Mouse (Mus musculus) CH12.LX (cell line): Measurements from ENCODE around the gene E130114P18Rik. TPM values are rescaled to one million over a fixed set of nuclear protein-coding genes. Genes with fewer than 3 reads are reported as not detected.

Experiments used
- DNase-seq: peaks from one replicate; pipeline ENCODE4 v3.0.0-alpha.2; 2013; ENCODE audit errors: extremely low read depth
- H3K27ac ChIP-seq: 2 replicates; pipeline ENCODE4 v1.5.1; 2012; ENCODE audit warnings: low read depth, mild to moderate bottlenecking, control low read depth, moderate library complexity; ENCODE audit not compliant: insufficient read depth
- H3K27me3 ChIP-seq: replicated peaks from 2 replicates; pipeline ENCODE3; 2012; ENCODE audit warnings: inconsistent platforms
- H3K36me3 ChIP-seq, 2 experiments: replicated peaks in 1 of 2; 2 replicates each; pipeline versions ENCODE3 to v1.6.1; 2012; ENCODE audit warnings: inconsistent platforms in 1 of 2, low read length in 1 of 2, mild to moderate bottlenecking in 1 of 2, mixed read lengths in 1 of 2, moderate library complexity in 1 of 2; ENCODE audit not compliant: control insufficient read depth in 1 of 2, insufficient read depth in 1 of 2
- H3K4me1 ChIP-seq, 2 experiments: 2 replicates each; pipeline ENCODE4 v1.6.1; 2012; ENCODE audit warnings: inconsistent platforms in 1 of 2, moderate library complexity in 1 of 2; ENCODE audit not compliant: insufficient read depth in 2 of 2, control insufficient read depth in 1 of 2
- H3K4me2 ChIP-seq: 2 replicates; pipeline ENCODE4 v1.6.1; 2012; ENCODE audit warnings: low read depth, mild to moderate bottlenecking, control low read depth; ENCODE audit not compliant: poor library complexity, insufficient read depth, severe bottlenecking
- H3K4me3 ChIP-seq, 3 experiments: fragments of 150-350 bp in 1 of 3; sonication (generic) in 1 of 3; replicated peaks in 1 of 3; 2 replicates each; pipeline versions ENCODE3 to v1.5.1; 2011 to 2012; ENCODE audit warnings: low read depth in 2 of 3, low read length in 2 of 3, mild to moderate bottlenecking in 2 of 3, moderate library complexity in 2 of 3, control low read depth in 1 of 3, improper control_type of control experiment in 1 of 3, inconsistent platforms in 1 of 3, mixed read lengths in 1 of 3; ENCODE audit not compliant: poor library complexity in 1 of 3
- H3K79me2 ChIP-seq: replicated peaks from 2 replicates; pipeline ENCODE4 v1.6.1; 2012; ENCODE audit warnings: mild to moderate bottlenecking, moderate library complexity; ENCODE audit not compliant: control insufficient read depth, poor library complexity, insufficient read depth, severe bottlenecking; ENCODE audit errors: extremely low read depth
- H3K9ac ChIP-seq: 2 replicates; pipeline ENCODE4 v1.6.1; 2012; ENCODE audit warnings: low read depth, mild to moderate bottlenecking, control low read depth, moderate library complexity; ENCODE audit not compliant: insufficient read depth
- H3K9me3 ChIP-seq: replicated peaks from 2 replicates; pipeline ENCODE3; 2012; ENCODE audit warnings: low read length, inconsistent platforms, mixed read lengths
- BHLHE40 ChIP-seq: IDR thresholded peaks from 2 replicates; pipeline ENCODE4 v1.6.1; 2011; ENCODE audit warnings: mild to moderate bottlenecking, low read depth, low read length, improper control_type of control experiment
- CHD1 ChIP-seq: IDR thresholded peaks from 2 replicates; pipeline ENCODE4 v1.6.1; 2012; ENCODE audit warnings: low read depth, low read length, improper control_type of control experiment, inconsistent platforms
- CHD2 ChIP-seq: IDR thresholded peaks from 2 replicates; pipeline ENCODE4 v1.6.1; 2011; ENCODE audit warnings: low read length, improper control_type of control experiment
- ELF1 ChIP-seq: IDR thresholded peaks from 2 replicates; pipeline ENCODE4 v1.6.1; 2014; ENCODE audit warnings: low read depth, mild to moderate bottlenecking, inconsistent platforms, low read length, improper control_type of control experiment
- EP300 ChIP-seq: IDR thresholded peaks from 2 replicates; pipeline ENCODE4 v1.6.1; 2011; ENCODE audit warnings: low read length, improper control_type of control experiment
- ETS1 ChIP-seq: conservative IDR thresholded peaks from 2 replicates; pipeline ENCODE4 v1.6.1; 2012; ENCODE audit warnings: low read depth, mild to moderate bottlenecking, inconsistent platforms, low read length, improper control_type of control experiment, moderate library complexity
- GABPA ChIP-seq: IDR thresholded peaks from 2 replicates; pipeline ENCODE4 v1.6.1; 2012; ENCODE audit warnings: low read depth, low read length, improper control_type of control experiment, inconsistent platforms; ENCODE audit not compliant: insufficient replicate concordance
- HCFC1 ChIP-seq: IDR thresholded peaks from 2 replicates; pipeline ENCODE4 v1.6.1; 2012; ENCODE audit warnings: low read depth, mild to moderate bottlenecking, inconsistent platforms, low read length, improper control_type of control experiment
- IRF4 ChIP-seq: IDR thresholded peaks from 2 replicates; pipeline ENCODE4 v1.6.1; 2014; ENCODE audit warnings: low read depth, mild to moderate bottlenecking, inconsistent platforms, low read length, improper control_type of control experiment
- JUND ChIP-seq: conservative IDR thresholded peaks from 2 replicates; pipeline ENCODE4 v1.6.1; 2011; ENCODE audit warnings: low read depth, low read length, improper control_type of control experiment
- MAFK ChIP-seq: IDR thresholded peaks from 2 replicates; pipeline ENCODE4 v1.6.1; 2011; ENCODE audit warnings: low read length, improper control_type of control experiment; ENCODE audit not compliant: insufficient replicate concordance
- MAX ChIP-seq: IDR thresholded peaks from 2 replicates; pipeline ENCODE4 v1.6.1; 2011; ENCODE audit warnings: low read length, improper control_type of control experiment
- MAZ ChIP-seq: IDR thresholded peaks from 2 replicates; pipeline ENCODE4 v1.6.1; 2012; ENCODE audit warnings: low read depth, mild to moderate bottlenecking, inconsistent platforms, low read length, improper control_type of control experiment, moderate library complexity
- MEF2A ChIP-seq: IDR thresholded peaks from 2 replicates; pipeline ENCODE4 v1.6.1; 2014; ENCODE audit warnings: low read depth, mild to moderate bottlenecking, inconsistent platforms, low read length, improper control_type of control experiment, borderline replicate concordance
- POLR2AphosphoS2 ChIP-seq: IDR thresholded peaks from 2 replicates; pipeline ENCODE4 v1.6.1; 2011; ENCODE audit warnings: low read depth, low read length, improper control_type of control experiment
- RCOR1 ChIP-seq: conservative IDR thresholded peaks from 2 replicates; pipeline ENCODE4 v1.6.1; 2012; ENCODE audit warnings: low read depth, mild to moderate bottlenecking, inconsistent platforms, low read length, improper control_type of control experiment
- TBP ChIP-seq: conservative IDR thresholded peaks from 2 replicates; pipeline ENCODE4 v1.6.1; 2011; ENCODE audit warnings: low read depth, low read length, improper control_type of control experiment
- USF1 ChIP-seq: IDR thresholded peaks from 2 replicates; pipeline ENCODE4 v1.6.1; 2014; ENCODE audit warnings: low read depth, mild to moderate bottlenecking, inconsistent platforms, low read length, improper control_type of control experiment
- ZNF384 ChIP-seq: IDR thresholded peaks from 2 replicates; pipeline ENCODE4 v1.6.1; 2012; ENCODE audit warnings: low read depth, low read length, improper control_type of control experiment, inconsistent platforms
- dilution Hi-C: fragments of 300-500 bp; cut with MboI; formaldehyde crosslinking; loops from 2 replicates; pipeline ENCODE4 v1.14.3; 2020; ENCODE audit warnings: low sequenced_read_pairs; ENCODE audit not compliant: extremely low pct_unique_long_range_greater_than_20kb, extremely low pct_ligation_motif_present
- in situ Hi-C: fragments of 300-500 bp; cut with MboI; formaldehyde crosslinking; loops from 3 replicates; pipeline ENCODE4 v1.14.3; 2019; ENCODE audit warnings: low sequenced_read_pairs, low pct_ligation_motif_present, low pct_unique_long_range_greater_than_20kb, mixed read lengths
- polyA plus RNA-seq: library from polyadenylated mRNA; unstranded; fragments of >175 nt; gene quantifications from 2 replicates; pipeline ENCODE4 v1.2.1, GENCODE M21; 2012; ENCODE audit warnings: low read depth; ENCODE audit not compliant: insufficient read length
- total RNA-seq, 2 experiments: library from RNA; depleted of rRNA; stranded (reverse); fragments of 300-350 nt in 1 of 2; fragments of >200 nt in 1 of 2; gene quantifications; 2 replicates each; pipeline ENCODE4 v1.2.3; 2012 to 2014

E130114P18Rik gene
- total and polyA plus RNA-seq, 3 experiments: not detected

DNA sequence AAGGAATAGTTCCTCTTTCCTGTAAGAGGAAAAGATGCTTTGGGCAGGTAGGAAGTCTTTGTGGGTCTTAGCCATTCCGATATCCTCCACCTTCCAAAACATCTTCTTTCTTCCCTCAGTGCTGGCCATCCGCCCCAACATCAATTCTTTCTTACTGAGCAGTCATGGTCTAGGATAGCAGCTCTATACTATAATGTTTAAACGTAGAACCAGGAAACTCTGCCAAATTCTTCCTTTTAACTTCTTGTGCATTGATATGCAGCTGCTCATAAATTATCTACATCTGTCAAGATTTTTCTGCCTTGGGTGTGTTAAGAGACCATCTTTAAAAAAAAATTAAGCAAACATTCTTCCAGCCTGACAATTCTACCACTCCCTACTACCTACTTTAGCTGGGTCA is 47.5 kb downstream of the E130114P18Rik start:
- H3K9ac ChIP-seq: no peak overlapping the region
- no peak for DNase-seq
- in situ Hi-C loops: no loop called here
- TF ChIP-seq IRF4: no peak
- TF ChIP-seq EP300: no peak
- no peak for TF ChIP-seq POLR2AphosphoS2
- TF ChIP-seq MAFK: no peak
- TF ChIP-seq CHD1: no peak
- TF ChIP-seq MEF2A: no peak
- no peak for TF ChIP-seq ELF1
- TF ChIP-seq CHD2: no peak
- TF ChIP-seq GABPA: no peak
- no peak for TF ChIP-seq BHLHE40
- TF ChIP-seq, all 38 proteins: peak for 0
- no peaks in the 10 kb centered on the region for H3K79me2 ChIP-seq
- H3K27me3 ChIP-seq: no peaks in the 10 kb centered on the region
- peaks cover 56% of the 10 kb centered on the region for H3K9me3 ChIP-seq
- H3K27ac ChIP-seq: no peak overlapping the region
- H3K4me2 ChIP-seq: no peak overlapping the region
- no peaks in the 10 kb centered on the region for H3K4me1 ChIP-seq
- dilution Hi-C loops: no loop called here
- H3K4me3 ChIP-seq: no peak overlapping the region
- H3K36me3 ChIP-seq: no peaks in the 10 kb centered on the region

DNA sequence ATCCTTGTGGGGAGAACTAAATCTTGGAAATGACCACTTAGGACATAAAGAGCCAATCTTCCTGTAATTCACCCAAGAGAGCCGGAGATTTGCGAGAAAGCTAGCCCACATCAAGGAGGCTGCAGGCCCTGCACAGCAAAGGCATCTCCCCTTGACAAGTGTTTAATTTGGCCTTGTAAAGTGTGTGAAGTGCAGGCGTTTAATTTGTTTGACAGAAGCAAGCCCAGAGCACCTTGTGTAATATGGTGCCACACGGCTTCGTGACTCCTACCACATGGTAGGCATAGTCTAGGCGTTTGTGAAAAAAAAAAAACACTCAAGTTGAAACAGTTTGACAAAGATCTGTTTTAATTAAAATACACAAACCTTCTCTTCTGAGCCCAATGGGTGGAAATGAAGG is 47.9 kb downstream of the E130114P18Rik start:
- Histone ChIP-seq H3K27me3 (no peaks in the 10 kb centered on the region), H3K36me3 (no peaks in the 10 kb centered on the region), H3K4me1 (no peaks in the 10 kb centered on the region), H3K79me2 (no peaks in the 10 kb centered on the region), H3K4me3 (no peak overlapping the region), H3K9me3 (peaks cover 59% of the 10 kb centered on the region), H3K27ac (no peak overlapping the region), H3K9ac (no peak overlapping the region), H3K4me2 (no peak overlapping the region)
- in situ Hi-C loops: no loop called here
- TF ChIP-seq POLR2AphosphoS2: no peak
- TF ChIP-seq HCFC1: no peak
- TF ChIP-seq JUND: no peak
- no peak for TF ChIP-seq TBP
- no peak for TF ChIP-seq MEF2A
- TF ChIP-seq USF1: no peak
- DNase-seq: no peak
- dilution Hi-C loops: no loop called here

DNA sequence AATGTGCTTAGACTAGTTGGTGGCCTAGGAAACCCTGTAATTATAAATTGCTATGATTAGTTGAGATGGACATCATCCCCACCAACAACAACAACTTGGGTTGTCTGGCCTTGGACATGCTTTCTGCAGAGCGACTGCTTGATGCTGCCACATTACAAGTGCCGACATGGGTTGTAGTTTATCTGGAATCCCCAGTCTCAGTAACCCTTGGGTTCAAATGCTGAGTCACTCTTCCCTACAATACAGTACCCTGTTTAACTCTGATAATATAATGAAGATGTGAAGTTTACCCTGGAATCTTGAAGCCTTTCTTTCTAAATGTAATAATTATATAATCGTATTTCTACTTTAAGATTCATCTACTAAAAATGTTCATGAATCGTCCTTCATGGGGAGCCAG is 49.4 kb downstream of the E130114P18Rik start:
- H3K27ac ChIP-seq: no peak overlapping the region
- no peak overlapping the region for H3K4me3 ChIP-seq
- dilution Hi-C loops: no loop called here
- H3K27me3 ChIP-seq: no peaks in the 10 kb centered on the region
- no peak overlapping the region for H3K4me2 ChIP-seq
- in situ Hi-C loops: no loop called here
- no peak for DNase-seq
- H3K36me3 ChIP-seq: no peaks in the 10 kb centered on the region
- no peaks in the 10 kb centered on the region for H3K79me2 ChIP-seq
- no peak for TF ChIP-seq MAZ
- TF ChIP-seq ZNF384: no peak
- TF ChIP-seq RCOR1: no peak
- TF ChIP-seq ETS1: no peak
- TF ChIP-seq MAX: no peak
- TF ChIP-seq GABPA: no peak
- no peaks in the 10 kb centered on the region for H3K4me1 ChIP-seq
- no peak overlapping the region for H3K9ac ChIP-seq
- peaks cover 67% of the 10 kb centered on the region for H3K9me3 ChIP-seq
